Mouse (Mus musculus): ENCODE measurements around the gene Slc35f6.

GRCm38 (mm10) chr5:30636994-30637393, 10.7 kb upstream of the Slc35f6 start:
- TF ChIP-seq CTCF (conservative IDR thresholded peaks at IDR 0.05; ENCODE audit: insufficient read depth, insufficient read length, low read depth, low read length) (no peak), POLR2A (IDR thresholded peaks at IDR 0.05; ENCODE audit: low read depth, low read length) (no peak)

Data from kidney, adult 2 months (tissue).